Mouse (Mus musculus) adrenal gland, postnatal 0 days (tissue): ENCODE results near the gene Cyp26c1. TPM values are rescaled to one million over a fixed set of nuclear protein-coding genes. Genes with fewer than 3 reads are reported as not detected.

ENCODE experiments used
- polyA plus RNA-seq: library from polyadenylated mRNA; unstranded; fragments of >200 nt; fragmentation: Nextera tagmentation; extraction: Ambion mirVana; gene quantifications from 2 replicates; pipeline ENCODE4 v1.2.1, GENCODE M21; 2015

Cyp26c1 gene
- polyA plus RNA-seq = 0.06 TPM in 1 of 2 replicates, not detected in the other

DNA sequence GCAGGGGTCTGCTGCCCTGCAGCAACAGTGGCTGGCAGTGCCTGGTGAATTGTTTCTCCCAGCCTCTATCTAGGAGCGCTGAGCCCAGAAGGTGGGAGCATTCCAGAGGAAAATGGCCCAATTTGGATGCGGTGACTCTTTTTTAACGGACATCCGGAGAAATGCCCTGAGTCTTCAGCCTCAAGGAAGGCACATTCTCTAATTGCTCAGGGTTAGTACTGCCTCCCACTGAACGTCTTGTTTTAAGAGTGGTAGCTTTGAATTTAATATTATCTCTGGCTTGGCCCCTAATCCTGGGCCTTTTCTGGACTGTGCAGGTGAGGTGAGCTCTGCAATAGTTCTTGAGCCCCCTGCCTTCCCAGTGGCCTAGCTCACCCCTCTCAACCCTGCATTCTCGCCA is at the start of gene Cyp26c1:
TSS of gene Cyp26c1 (plus strand) at position 301 of the 400 bp plus-strand sequence.

DNA sequence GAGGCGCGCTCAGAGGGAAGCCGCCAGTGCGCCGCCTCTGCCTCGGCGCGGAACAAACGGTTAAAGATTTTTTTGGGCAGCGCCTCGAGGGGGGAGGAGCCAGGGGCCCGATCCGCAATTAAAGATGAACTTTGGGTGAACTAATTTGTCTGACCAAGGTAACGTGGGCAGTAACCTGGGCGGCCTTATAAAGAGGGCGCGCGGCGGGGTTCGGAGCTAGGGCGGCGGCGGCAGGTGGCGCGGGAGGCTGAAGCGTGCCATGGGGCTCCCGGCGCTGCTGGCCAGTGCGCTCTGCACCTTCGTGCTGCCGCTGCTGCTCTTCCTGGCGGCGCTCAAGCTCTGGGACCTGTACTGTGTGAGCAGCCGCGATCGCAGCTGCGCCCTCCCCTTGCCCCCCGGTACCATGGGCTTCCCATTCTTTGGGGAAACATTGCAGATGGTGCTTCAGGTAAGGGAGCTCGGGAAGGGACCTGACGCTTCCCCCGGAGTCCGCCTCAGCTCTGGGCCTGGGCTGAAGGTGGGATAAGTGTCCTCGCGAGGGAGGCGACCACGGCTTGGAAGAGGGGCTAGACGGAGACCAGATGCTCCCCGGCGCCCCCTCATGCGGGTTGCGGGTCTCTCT is 12.4 kb downstream of the Cyp26c1 start, which contains the start of gene Cyp26a1:
TSS of gene Cyp26a1 (plus strand) at position 148 of the 622 bp plus-strand sequence.

Other genes starting within 250 kb of the Cyp26c1 start
- 6.3 and 16.3 TPM in 2 replicates for gene Exoc6, start 135.2 kb upstream of the Cyp26c1 start, polyA plus RNA-seq
- gene Cyp26a1, start 12.2 kb downstream of the Cyp26c1 start, polyA plus RNA-seq = 0.12 and 0.20 TPM in 2 replicates